Mouse (Mus musculus) T-helper 1 cell (primary cell): ENCODE data around the gene Axdnd1.
"Not testable (repeated sequence)": the region's sequence is repeated elsewhere in the genome, so short reads cannot be mapped to it uniquely, and the experiment has no call there.

Source experiments
- in situ Hi-C: fragments of 300-600 bp; cut with MboI, MseI; formaldehyde crosslinking; loops from one replicate; pipeline ENCODE4 v1.15.1; 2025; ENCODE audit warnings: high pct_unique_total_duplicates

The Axdnd1 gene

DNA sequence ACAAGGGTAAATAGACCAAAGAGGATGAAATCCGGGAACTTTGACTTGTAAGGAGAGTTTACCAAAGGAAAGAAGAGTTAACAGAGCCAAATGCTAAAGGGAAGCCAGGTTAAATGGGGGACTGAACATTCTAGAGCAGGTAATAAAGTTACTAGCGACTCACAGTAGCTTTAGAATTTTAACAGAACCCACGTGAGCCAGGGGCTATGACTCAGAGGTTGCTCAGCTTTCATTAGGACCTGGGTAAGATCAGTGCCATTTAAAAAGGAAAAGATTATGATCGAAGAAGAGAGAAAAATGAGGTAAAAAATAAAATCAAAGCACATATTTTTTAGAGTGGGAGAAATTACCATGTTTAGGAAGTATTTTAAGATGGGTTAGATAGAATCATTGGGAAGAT is 80.1 kb downstream of the Axdnd1 start:
- in situ Hi-C loops: no loop called here

DNA sequence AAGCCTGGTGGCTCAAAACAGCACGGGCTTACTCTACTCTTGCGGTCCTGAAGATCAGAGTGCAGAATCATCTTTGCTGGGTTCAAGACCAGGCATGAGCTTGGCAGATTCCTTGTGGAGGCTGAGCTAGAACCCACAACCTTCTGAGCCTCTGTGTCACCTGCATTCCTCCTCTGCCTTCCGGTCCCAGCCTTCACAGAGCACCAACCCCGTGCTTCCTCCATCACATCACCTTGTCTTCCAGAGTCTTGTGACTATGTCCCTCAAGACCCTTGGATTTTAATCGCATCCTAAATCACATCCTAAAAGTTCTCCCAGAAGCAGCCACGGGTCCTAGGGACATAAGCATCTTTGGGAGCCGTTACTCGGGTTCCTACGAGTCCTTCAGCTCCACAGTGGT is 97.8 kb downstream of the Axdnd1 start:
- in situ Hi-C loops: no loop called here

- in situ Hi-C loops: no loop called here
Measured at GRCm38 (mm10) chr1:156310630-156311029, 110.3 kb downstream of the Axdnd1 start, which contains the start of gene Nphs2. TSS of gene Nphs2 (plus strand) at chr1:156310727.

- in situ Hi-C loops: no loop called here
Measured at GRCm38 (mm10) chr1:156308595-156308994, 112.4 kb downstream of the Axdnd1 start.

GRCm38 (mm10) chr1:156302911-156303749 is 117.8 kb downstream of the Axdnd1 start, which contains the start of gene Tdrd5:
TSS of gene Tdrd5 (minus strand) at chr1:156303664.
- in situ Hi-C loops: no loop called here

GRCm38 (mm10) chr1:156290016-156290415 is 130.9 kb downstream of the Axdnd1 start:
- in situ Hi-C loops: no loop called here

DNA sequence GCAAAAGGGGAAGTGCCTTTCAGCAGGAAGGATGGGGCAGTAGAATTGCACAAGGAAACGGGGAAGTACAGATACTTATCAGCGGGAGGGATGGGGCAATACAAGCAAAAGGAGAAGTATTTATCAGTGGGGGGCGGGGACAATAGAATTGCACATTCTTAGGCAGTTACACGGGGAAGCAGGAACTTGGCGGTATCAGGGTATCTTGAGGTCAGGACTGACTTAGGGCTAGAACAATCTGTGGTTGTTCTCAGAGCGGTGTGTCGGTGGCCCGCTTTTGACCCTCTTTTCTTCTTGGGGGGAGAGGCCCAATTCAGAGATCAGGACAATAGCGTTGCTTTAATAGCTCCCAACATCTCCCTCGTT is 131.8 kb downstream of the Axdnd1 start:
- in situ Hi-C loops: not testable (repeated sequence)

DNA sequence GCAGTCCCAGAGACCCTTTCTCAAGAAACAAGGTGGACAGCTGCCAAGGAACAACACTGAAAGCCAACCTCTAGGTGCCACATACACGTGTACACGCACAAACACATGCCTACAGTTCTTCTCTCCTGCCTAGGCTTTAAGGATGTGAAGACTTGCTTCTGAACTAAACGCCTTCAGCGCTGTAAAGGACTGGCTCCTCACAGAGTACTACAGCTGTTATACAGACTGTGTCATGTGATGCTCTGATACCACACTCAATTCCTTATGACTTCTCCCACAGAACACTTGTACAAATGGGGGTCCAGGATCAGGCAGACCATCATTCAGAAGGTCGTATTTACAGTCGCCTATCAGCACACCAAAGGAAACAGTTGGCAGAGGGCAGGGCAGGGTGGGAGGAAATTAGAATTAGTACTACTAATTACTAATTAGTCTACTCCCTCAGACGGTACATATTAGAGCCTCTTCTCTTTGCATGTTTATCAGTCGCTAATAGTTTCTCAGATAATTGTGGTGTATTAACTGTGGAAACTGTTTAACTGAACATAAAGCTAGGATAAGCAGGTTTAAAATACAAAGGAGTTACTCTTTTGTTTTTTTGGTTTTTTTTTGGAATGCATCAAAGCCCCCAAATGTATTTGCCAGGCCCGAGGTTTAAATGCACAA is 132.3 kb downstream of the Axdnd1 start:
- in situ Hi-C loops: no loop called here

- in situ Hi-C loops: no loop called here
Measured at GRCm38 (mm10) chr1:156285541-156285896, 135.4 kb downstream of the Axdnd1 start.

GRCm38 (mm10) chr1:156284851-156285540 is 136.0 kb downstream of the Axdnd1 start:
- in situ Hi-C loops: no loop called here

DNA sequence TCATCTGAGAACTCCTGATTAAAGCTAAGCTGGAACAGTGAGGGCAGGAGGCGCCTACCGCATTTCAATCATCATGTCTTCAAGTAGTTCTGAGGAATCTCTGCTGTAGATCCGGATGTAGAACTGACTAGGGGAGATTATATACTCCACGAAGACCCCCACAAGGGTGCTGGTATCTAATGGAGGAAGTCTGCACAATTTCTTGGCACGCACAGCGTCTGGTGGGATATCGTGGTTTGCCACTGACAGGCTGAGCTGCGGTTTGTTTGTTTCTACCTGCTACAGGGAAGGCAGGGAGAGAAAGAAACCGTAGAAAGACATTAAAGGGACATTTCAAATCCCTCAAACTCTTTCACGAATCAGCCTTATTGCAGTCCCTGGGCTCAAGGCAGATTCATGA is 136.8 kb downstream of the Axdnd1 start:
- in situ Hi-C loops: no loop called here

- in situ Hi-C loops: no loop called here
Measured at GRCm38 (mm10) chr1:156280131-156280530, 140.8 kb downstream of the Axdnd1 start.

DNA sequence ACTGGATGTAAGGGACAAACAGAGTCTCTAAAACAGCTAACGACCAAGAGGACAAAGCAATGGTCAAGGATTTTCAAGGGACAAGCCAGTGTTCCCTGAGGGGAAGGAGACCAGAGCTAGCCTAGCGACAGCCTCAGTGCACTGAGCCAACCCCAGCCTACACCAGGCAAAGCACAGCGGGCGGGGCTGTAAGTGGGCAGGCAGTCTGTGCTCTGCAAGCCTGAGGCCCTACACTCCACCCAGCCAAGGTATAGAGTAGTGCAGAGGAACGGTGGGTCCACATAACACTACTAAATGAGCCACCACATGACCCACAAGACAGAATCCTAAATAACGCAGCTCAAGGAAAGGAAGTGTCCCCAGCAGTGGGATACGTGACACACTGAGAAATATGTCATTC is 147.3 kb downstream of the Axdnd1 start:
- in situ Hi-C loops: no loop called here
